Mouse (Mus musculus) A20 (cell line): ENCODE results near the gene Gm28230.

Experiments
- DNase-seq: peaks from one replicate; pipeline ENCODE4 v3.0.0-alpha.2; 2011; ENCODE audit warnings: low read depth, low spot score

The Gm28230 gene

DNA sequence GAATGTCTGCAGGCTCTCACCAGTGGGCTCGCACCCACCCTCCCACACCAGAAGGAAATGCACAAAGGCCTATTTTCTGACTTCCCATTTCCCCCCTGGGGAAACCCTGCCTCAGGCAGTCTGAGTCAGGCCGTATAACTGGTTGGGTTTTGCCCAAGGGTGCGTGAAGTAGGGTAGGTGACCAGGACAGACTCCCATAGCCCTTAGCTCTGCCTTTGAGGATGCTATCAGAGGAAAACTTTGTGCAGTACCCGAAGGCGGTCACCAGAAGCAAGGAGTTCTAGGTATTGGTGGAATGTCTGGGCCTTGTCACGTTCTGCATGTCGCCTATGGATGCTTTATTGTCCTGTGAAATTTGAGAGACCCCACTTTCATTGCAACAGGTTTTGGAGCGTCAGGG, 3.6 kb upstream of the Gm28230 start:
- peak; percentile 25 for DNase-seq

DNA sequence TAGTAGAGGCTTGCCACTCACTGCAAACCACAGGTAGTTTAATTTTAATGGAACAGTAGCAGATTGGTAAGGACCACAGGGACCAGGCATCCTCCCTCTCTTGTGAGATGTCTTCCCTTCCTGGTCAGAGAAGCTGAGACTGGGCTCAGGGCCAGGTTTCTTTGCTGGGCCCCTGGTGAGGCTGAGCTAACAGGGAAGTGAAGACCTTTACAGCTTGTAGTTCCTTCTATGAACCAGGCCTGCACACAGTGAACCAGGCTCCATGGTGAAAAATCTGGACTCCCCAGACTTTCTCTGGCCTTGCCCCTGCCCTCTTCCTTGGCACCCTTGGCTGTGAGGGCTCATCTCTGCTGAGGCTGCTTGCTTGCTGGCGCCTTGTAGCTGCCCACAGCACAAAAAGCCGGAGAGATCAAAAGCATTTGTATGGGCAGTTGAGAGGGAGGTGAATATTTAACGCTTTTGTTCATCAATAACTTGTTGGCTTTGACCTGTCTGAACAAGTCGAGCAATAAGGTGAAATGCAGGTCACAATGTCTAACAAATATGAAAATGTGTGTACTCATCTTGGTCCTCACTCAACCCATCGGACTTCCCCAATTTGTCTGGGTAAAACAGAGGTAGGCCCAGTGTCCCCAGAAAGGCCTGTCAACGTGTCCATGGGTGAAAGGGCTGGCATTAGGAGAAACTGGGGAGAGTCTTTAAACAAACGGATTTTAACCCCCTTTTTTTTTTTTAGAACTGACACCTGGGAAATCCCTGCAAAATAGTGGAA, 2.1 kb upstream of the Gm28230 start:
- peak; percentile 68 for DNase-seq

DNA sequence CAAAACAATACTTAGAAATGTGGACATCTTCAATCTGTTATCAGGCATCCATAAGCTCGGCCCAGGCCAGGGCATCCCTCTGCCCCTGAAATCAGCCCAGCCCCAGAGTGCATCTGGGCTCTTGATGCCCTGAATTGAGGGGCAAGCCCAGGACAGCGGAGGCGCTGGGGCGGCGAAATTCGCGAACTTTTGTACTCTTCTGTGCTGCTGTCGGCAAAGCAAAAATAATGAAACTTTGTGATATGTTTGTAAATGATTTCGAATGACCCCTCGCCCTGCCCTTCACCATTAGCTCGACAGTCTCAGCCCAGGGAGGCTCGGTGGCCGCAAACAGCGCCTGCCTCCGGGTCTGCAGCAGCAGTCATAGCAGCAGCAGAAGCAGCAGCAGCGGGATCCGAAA, 1.4 kb upstream of the Gm28230 start:
- no peak for DNase-seq

GRCm38 (mm10) chr2:74726973-74727639, 578 bp downstream of the Gm28230 start:
- DNase-seq = no peak

GRCm38 (mm10) chr2:74727640-74728302, 1.2 kb downstream of the Gm28230 start:
- no peak for DNase-seq

DNA sequence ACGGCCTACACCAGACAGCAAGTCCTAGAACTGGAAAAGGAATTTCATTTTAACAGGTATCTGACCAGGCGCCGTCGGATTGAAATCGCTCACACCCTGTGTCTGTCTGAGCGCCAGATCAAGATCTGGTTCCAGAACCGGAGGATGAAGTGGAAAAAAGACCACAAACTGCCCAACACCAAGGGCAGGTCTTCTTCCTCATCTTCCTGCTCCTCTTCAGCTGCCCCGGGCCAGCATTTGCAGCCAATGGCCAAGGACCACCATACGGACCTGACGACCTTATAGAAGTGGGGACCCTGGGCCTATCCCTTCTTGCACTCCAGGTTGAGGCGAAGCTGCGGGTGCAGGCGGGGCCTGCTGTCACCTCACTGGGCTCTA, 1.8 kb downstream of the Gm28230 start:
- no peak for DNase-seq

GRCm38 (mm10) chr2:74730331-74730730, 3.8 kb downstream of the Gm28230 start:
- DNase-seq = no peak

GRCm38 (mm10) chr2:74731055-74731454, 4.5 kb downstream of the Gm28230 start:
- no peak for DNase-seq

DNA sequence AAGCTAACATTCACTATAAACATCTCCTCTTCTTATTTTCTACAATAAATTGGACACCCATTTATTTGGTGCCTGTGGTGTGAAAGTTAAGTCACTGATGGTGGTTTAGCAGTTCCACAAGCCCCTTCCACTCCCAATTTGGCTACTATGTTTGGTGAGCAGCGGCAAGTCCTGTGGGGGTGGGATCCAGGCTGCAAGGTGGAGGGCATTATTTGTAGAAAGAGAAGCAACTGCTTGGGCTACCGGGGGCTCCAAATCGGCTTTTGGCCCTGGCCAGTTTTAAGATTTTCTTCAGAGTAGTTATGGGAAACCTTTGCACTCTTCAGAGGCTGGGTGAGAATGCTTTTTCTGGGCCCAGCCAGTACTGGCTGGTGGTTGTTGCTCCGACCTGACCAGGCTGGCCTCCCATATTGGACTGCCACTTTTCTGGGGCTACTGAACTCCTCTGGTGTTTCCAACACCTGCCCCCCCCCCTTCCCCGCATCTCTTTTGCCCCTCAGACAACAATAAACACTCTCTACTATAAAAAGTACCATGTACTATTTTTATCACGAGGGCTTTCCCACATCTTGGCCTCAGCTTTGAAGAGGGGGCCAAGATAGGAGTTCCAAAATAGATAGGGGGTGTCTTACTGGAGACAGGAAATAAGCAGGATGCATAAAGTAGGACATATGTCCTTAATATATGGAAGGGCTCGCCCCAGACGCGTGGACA, 5.4 kb downstream of the Gm28230 start:
- DNase-seq = no peak

DNA sequence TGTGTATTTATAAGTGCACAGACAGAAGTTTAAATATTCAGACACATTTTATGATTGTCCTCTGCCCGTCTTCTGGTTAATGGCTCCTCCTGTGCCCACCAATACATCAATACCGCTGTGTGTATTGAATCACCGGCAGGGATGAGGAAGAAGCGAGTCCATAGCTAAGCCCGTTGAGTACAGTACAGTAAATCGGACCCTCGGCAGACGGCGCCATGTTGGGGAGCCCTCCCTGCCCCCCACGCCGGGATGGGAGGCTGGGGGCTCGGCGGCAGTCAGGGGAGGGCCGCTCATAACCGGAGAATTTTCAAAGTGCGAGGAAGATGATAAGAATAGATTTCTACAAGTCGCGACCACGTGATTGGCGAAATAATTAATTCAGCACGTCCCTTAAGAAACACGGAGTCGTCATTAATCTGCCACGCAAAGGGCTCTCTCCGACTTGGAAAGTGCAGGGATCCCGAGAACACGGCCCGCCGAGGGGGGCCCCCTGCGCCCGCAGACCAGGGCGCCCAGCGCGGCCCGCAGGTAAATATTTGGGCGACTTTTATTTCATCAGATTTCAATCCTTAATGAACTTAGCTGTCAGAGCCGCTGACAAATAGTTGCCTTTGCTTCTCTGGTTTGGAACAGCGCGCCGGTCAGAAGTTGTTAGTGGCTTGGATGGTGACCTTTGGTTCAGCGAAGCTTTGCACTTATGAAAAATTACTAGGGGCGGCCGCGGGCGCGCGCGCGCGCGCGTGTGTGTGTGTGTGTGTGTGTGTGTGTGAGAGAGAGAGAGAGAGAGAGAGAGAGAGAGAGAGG, 6.2 kb downstream of the Gm28230 start:
- no peak for DNase-seq

GRCm38 (mm10) chr2:74733317-74733661, 6.8 kb downstream of the Gm28230 start:
- no peak for DNase-seq

GRCm38 (mm10) chr2:74733765-74734164, 7.2 kb downstream of the Gm28230 start:
- DNase-seq = no peak

- DNase-seq = no peak
Observed at GRCm38 (mm10) chr2:74734451-74734850, 7.9 kb downstream of the Gm28230 start.

GRCm38 (mm10) chr2:74734996-74735811, 8.7 kb downstream of the Gm28230 start:
- no peak for DNase-seq

GRCm38 (mm10) chr2:74735851-74736687, 9.5 kb downstream of the Gm28230 start:
- no peak for DNase-seq

DNA sequence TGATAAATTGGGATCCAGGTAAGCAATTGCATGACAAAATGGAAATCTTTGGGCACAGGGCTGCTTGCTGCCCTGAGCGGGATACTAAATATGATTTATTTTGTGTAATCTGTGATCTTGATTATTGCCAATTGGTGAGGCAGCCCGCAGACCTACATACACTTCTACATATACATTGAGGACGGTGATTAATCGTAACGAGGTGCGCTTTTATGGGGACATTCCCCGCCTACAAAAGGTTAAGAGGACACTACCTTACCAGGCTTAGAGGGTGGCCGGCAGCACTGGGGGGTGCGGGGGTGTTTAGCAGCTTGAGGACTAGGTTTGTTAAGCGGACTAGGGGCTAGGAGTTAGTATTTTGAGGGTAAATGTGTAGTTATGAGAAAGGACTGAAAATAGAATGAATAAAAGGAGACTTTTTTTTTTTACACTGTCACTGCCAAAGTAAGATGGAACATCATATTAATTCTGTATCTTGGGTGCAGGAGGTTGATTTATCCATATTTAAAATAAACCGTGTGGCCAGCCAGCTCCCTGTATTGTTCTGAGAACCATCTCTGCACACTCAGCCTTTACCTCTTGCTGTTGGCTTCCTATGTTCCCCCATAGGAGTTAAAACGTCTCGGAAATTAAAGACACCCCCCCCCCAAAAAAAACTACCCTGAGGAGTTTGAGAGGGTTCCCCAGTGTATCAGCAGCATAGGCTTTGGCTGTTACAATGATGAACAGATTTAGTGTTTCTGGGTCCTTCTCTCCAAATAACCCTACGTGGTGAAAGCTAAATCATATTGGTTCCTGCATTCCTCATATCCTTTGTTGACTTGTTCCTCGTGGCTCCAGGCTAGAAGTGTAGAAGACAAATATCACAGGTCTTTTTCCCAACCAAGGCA, 10.4 kb downstream of the Gm28230 start:
- DNase-seq = no peak

GRCm38 (mm10) chr2:74737578-74738070, 11.1 kb downstream of the Gm28230 start:
- DNase-seq = no peak
